Mouse (Mus musculus) olfactory bulb, adult 2 months (tissue): ENCODE measurements around the gene Ipo5.

Source experiments
- CTCF ChIP-seq: fragments of 200-500 bp; IDR thresholded peaks from 2 replicates; pipeline ENCODE4 v1.5.1; 2012; ENCODE audit warnings: low read depth, mild to moderate bottlenecking, low read length, moderate library complexity; ENCODE audit not compliant: insufficient read depth
- POLR2A ChIP-seq: fragments of 200-500 bp; IDR thresholded peaks from 2 replicates; pipeline ENCODE4 v1.6.1; 2012; ENCODE audit warnings: mild to moderate bottlenecking, low read depth, low read length, moderate library complexity; ENCODE audit not compliant: insufficient read depth

DNA sequence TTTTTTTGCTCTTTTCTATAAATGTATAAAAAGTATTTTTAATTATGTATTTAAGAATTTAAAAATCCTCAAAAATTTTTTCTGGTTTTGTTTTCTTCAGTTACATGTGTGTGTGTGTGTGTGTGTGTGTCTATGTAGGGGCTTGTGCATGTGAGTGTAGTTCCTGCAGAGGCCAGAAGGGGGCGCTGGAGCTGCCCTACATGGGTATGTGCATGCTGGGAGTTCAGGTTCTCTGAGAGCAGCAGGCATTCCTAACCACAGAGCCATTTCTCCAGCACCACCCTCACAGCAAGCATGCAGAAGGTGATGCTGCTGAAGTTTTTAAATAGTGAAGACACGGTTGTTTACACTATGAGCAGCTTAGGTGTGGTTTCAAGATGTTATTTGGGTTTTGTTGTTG, 41.4 kb downstream of the Ipo5 start:
- TF ChIP-seq CTCF (peak; percentile 56; the same call in 1 of the 2 replicates), POLR2A (no peak)
